Mouse (Mus musculus) brain, embryonic 14.5 days (tissue): ENCODE data around the gene Pcca.

Experiments
- CTCF ChIP-seq: fragments of 200-500 bp; IDR thresholded peaks from 2 replicates; pipeline ENCODE4 v1.5.1; 2012; ENCODE audit warnings: inconsistent platforms, mild to moderate bottlenecking, moderate library complexity, borderline replicate concordance; ENCODE audit not compliant: insufficient read depth, insufficient read length; ENCODE audit errors: extremely low read depth
- POLR2A ChIP-seq: fragments of 200-500 bp; IDR thresholded peaks from 2 replicates; pipeline ENCODE4 v1.6.1; 2012; ENCODE audit warnings: mild to moderate bottlenecking, inconsistent platforms, borderline replicate concordance; ENCODE audit not compliant: poor library complexity, insufficient read depth, insufficient read length, severe bottlenecking; ENCODE audit errors: extremely low read depth

GRCm38 (mm10) chr14:122492015-122492414 is 42.1 kb upstream of the Pcca start:
- TF ChIP-seq POLR2A (no peak), CTCF (no peak)
